Mouse (Mus musculus) cerebellum, adult 2 months (tissue): ENCODE results near the gene Patl2.

Experiments
- CTCF ChIP-seq: fragments of 200-500 bp; IDR thresholded peaks from 2 replicates; pipeline ENCODE4 v1.5.1; 2011; ENCODE audit warnings: low read depth, mild to moderate bottlenecking, control low read depth, low read length, moderate library complexity, borderline replicate concordance; ENCODE audit not compliant: insufficient read depth
- POLR2A ChIP-seq: fragments of 200-500 bp; IDR thresholded peaks from 2 replicates; pipeline ENCODE4 v1.6.1; 2011; ENCODE audit warnings: low read length, control low read depth, borderline replicate concordance; ENCODE audit not compliant: insufficient read depth

- TF ChIP-seq CTCF (peak; percentile 13; the same call in 1 of the 2 replicates), POLR2A (no peak)
Measured at GRCm38 (mm10) chr2:122102070-122102469, 83.9 kb downstream of the Patl2 start.
